Mouse (Mus musculus): ENCODE data around the gene Cox8a. TPM values are rescaled to one million over a fixed set of nuclear protein-coding genes. Genes with fewer than 3 reads are reported as not detected.

Cox8a gene
- polyA plus RNA-seq, 1 experiment, result 1,818 TPM

DNA sequence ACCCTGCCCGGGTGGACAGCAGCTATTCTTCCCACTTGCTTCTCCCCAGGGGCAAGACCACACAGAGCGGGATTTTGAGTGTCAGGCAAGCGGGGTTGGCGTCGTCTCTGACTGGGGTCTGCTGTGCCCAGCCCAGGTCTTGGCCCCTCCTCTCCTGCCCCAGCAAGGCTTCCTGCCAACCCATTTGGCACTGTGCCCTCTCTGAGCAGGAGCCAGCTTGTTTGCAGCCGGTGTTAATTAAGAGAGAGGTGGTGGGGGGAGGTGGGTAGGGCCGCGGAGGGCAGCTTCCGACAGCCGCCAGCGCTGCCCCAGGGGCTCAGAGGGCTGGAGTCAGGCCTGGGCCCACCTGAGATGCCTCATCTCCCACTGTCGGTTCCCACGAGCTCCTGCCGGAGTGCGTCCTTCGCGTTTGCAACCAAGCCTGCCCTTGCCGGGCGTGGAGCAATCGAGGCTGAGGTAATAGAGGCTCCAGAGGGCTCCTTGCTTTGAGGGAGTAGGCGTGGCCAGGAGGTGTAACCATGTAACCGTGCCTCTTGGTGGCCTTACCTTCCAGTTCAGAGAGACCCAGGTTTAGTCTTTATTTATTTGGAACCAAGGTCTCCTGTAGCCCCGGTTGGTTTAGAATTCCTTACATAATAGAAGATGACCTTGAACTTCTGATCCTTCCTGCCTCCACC is 35.0 kb downstream of the Cox8a start:
- Histone ChIP-seq H3K27me3 (ENCODE audit: control insufficient read depth, insufficient read depth, low read length) (no peaks in the 10 kb centered on the region), H3K27ac (ENCODE audit: control insufficient read depth, insufficient read depth, low read length) (no peak overlapping the region), H3K4me3 (ENCODE audit: control insufficient read depth, insufficient read depth, low read length) (peak overlapping the region; percentile 34)

DNA sequence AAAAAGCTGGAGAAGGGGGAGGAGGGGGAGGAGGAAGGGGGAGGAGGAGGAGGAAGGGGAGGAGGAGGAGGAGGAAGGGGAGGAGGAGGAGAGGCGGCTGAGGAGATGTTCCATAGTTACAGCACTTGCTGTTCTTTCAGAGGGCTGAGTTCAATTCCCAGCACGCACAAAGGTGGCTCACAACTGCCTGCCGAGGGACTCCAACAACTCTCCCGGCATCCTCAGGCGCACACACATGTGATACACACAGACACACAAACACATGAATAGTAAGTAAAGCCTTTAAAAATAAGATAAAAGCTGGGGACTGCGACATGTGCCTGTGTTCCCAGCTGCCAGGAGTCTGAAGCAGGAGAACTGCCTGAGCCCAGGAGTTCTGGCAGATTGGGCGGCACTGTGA is 35.9 kb downstream of the Cox8a start:
- no peak overlapping the region for H3K4me3 ChIP-seq (ENCODE audit: control insufficient read depth, insufficient read depth, low read length)
- H3K27ac ChIP-seq (ENCODE audit: control insufficient read depth, insufficient read depth, low read length), result no peak overlapping the region
- no peaks in the 10 kb centered on the region for H3K27me3 ChIP-seq (ENCODE audit: control insufficient read depth, insufficient read depth, low read length)
- no peak for TF ChIP-seq CTCF (IDR thresholded peaks at IDR 0.05; ENCODE audit: borderline replicate concordance, control insufficient read depth, extremely low read depth, insufficient read depth, low read length, poor library complexity)
- TF ChIP-seq POLR2A (IDR thresholded peaks at IDR 0.05; ENCODE audit: control insufficient read depth, extremely low read depth, insufficient read depth, low read length, poor library complexity), result no peak
- WGBS, result 97% methylated on average over 7 of the region's 7 CpGs
- peaks cover 36% of the 10 kb centered on the region for H3K4me1 ChIP-seq (replicated peaks; ENCODE audit: control insufficient read depth, insufficient read depth, low read length)
- DNase-seq, result no peak
- no peaks in the 10 kb centered on the region for H3K36me3 ChIP-seq (ENCODE audit: control insufficient read depth, insufficient read depth, low read length)

More for the DNA sequence above, 35.0 kb downstream of the Cox8a start:
- TF ChIP-seq POLR2A (IDR thresholded peaks at IDR 0.05; ENCODE audit: control insufficient read depth, extremely low read depth, insufficient read depth, low read length, poor library complexity), result 0 out of 2 replicates have a peak, but pooled peaks have one; percentile 17
- TF ChIP-seq CTCF (IDR thresholded peaks at IDR 0.05; ENCODE audit: borderline replicate concordance, control insufficient read depth, extremely low read depth, insufficient read depth, low read length, poor library complexity), result no peak
- peaks cover 36% of the 10 kb centered on the region for H3K4me1 ChIP-seq (replicated peaks; ENCODE audit: control insufficient read depth, insufficient read depth, low read length)
- DNase-seq, result peak; percentile 44
- 8% methylated on average over 23 of the region's 23 CpGs for WGBS
- H3K36me3 ChIP-seq (ENCODE audit: control insufficient read depth, insufficient read depth, low read length), result no peaks in the 10 kb centered on the region

DNA sequence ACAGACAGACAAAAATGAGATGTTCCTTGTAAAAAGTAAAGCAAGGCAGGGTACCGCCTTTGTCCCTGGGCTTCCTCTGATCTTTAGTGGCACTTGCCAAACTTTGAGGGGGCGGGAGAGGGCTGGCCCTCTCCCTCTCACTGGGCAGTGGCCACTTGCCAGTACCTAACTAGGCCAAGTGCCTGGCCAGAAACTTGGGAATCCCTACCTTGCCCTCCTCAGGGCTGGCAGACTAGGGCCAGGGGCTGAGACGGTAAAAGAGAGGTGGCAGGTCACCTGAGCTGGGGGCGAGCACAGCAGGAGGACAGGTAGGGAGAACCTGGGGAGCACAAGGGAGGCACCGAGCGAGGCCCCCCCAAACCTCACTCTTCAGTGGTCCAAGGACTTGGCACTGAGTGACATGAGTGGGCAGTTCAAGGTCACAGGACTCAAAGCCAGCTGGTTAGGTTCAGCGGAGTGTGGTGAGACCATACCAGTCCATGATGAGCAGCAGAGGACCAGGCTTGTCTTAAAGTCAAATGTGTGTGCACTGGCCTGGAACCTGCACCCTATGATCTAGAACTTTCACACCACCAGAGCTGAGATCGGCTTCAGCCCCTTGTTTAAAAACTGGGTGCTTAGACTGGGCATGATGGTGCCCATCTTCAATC is 36.5 kb downstream of the Cox8a start:
- no peaks in the 10 kb centered on the region for H3K27me3 ChIP-seq (ENCODE audit: control insufficient read depth, insufficient read depth, low read length)
- WGBS, result 92% methylated on average over 8 of the region's 8 CpGs
- no peak for DNase-seq

DNA sequence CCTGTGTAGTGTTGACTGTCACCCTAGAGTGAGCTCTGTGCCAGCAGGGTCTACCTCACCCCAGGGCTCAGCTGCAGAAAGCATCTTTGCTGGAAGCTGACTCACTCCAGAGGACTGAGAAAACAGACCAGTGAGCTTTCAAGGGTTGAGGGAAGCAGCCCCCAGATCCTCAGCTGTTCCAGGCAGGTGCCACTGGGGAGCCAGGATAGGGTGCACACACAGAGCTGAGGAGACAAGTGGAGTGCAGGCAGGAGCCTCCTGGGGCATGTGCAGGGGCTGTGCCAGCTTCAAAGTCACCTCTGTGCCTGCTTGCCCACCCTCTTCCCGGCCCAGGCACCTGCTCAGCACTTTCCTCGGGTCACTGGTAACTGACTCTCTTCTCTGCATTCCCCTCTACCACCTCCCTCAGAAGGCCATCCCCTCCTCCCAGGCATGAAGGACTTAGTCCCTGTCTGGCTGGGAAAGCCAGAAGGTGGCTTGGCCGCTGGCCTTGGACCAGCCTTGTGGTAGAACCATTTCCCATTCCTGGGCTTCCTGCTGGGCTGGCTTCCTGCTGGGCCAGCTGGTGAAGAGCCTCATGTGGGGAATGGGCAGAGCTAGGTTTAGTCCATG is 38.5 kb downstream of the Cox8a start:
- Histone ChIP-seq H3K27ac (ENCODE audit: control insufficient read depth, insufficient read depth, low read length) (no peak overlapping the region), H3K4me1 (replicated peaks; ENCODE audit: control insufficient read depth, insufficient read depth, low read length) (peaks cover 36% of the 10 kb centered on the region), H3K36me3 (ENCODE audit: control insufficient read depth, insufficient read depth, low read length) (no peaks in the 10 kb centered on the region), H3K4me3 (ENCODE audit: control insufficient read depth, insufficient read depth, low read length) (no peak overlapping the region), H3K27me3 (ENCODE audit: control insufficient read depth, insufficient read depth, low read length) (no peaks in the 10 kb centered on the region)
- TF ChIP-seq CTCF (IDR thresholded peaks at IDR 0.05; ENCODE audit: borderline replicate concordance, control insufficient read depth, extremely low read depth, insufficient read depth, low read length, poor library complexity) (0 out of 2 replicates have a peak, but pooled peaks have one; percentile 13), POLR2A (IDR thresholded peaks at IDR 0.05; ENCODE audit: control insufficient read depth, extremely low read depth, insufficient read depth, low read length, poor library complexity) (no peak)
- 31% methylated on average over 3 of the region's 3 CpGs for WGBS
- DNase-seq, result no peak

More for the DNA sequence above, 36.5 kb downstream of the Cox8a start:
- Histone ChIP-seq H3K4me1 (replicated peaks; ENCODE audit: control insufficient read depth, insufficient read depth, low read length) (peaks cover 36% of the 10 kb centered on the region), H3K27ac (ENCODE audit: control insufficient read depth, insufficient read depth, low read length) (no peak overlapping the region), H3K36me3 (ENCODE audit: control insufficient read depth, insufficient read depth, low read length) (no peaks in the 10 kb centered on the region), H3K4me3 (ENCODE audit: control insufficient read depth, insufficient read depth, low read length) (no peak overlapping the region)
- TF ChIP-seq CTCF (IDR thresholded peaks at IDR 0.05; ENCODE audit: borderline replicate concordance, control insufficient read depth, extremely low read depth, insufficient read depth, low read length, poor library complexity) (no peak), POLR2A (IDR thresholded peaks at IDR 0.05; ENCODE audit: control insufficient read depth, extremely low read depth, insufficient read depth, low read length, poor library complexity) (no peak)

GRCm38 (mm10) chr19:7177804-7178511 is 39.5 kb downstream of the Cox8a start:
- Histone ChIP-seq H3K36me3 (ENCODE audit: control insufficient read depth, insufficient read depth, low read length) (no peaks in the 10 kb centered on the region), H3K27me3 (ENCODE audit: control insufficient read depth, insufficient read depth, low read length) (no peaks in the 10 kb centered on the region), H3K4me3 (ENCODE audit: control insufficient read depth, insufficient read depth, low read length) (no peak overlapping the region), H3K27ac (ENCODE audit: control insufficient read depth, insufficient read depth, low read length) (no peak overlapping the region), H3K4me1 (replicated peaks; ENCODE audit: control insufficient read depth, insufficient read depth, low read length) (peaks cover 36% of the 10 kb centered on the region)
- TF ChIP-seq POLR2A (IDR thresholded peaks at IDR 0.05; ENCODE audit: control insufficient read depth, extremely low read depth, insufficient read depth, low read length, poor library complexity), result no peak
- no peak for TF ChIP-seq CTCF (IDR thresholded peaks at IDR 0.05; ENCODE audit: borderline replicate concordance, control insufficient read depth, extremely low read depth, insufficient read depth, low read length, poor library complexity)
- DNase-seq, result no peak
- 94% methylated on average over 13 of the region's 13 CpGs for WGBS

All from thymus, adult 2 months (tissue).